In genomic region chr17:83181592-83181991, GRCm38 (mm10) we compare ENCODE assay signal across 20 mouse cellular contexts. TPM values are rescaled to one million over a fixed set of nuclear protein-coding genes. Genes with fewer than 3 reads are reported as not detected.
DNase-seq lines count a peak whose midpoint lies in the region; ATAC-seq and TF ChIP-seq lines count a peak whose summit lies in the region.
"Had no signal": no experiment of that assay in that cellular context is flagged by ENCODE, and none has a peak within 500 bp of the region (broad histone marks: within the 10 kb centered on the region; RNA-seq: fewer than 3 reads in every experiment).

No protein-coding gene starts in this region.

- H3K4me1 ChIP-seq in liver, adult 2 months (ENCODE audit: control insufficient read depth, insufficient read depth, low read length) = peaks cover 23% of the 10 kb centered on the region
- H3K4me1 ChIP-seq in intestine, embryonic 16.5 days (ENCODE audit: control insufficient read depth, insufficient read depth, low read length) = peaks cover 7% of the 10 kb centered on the region; the same call in 1 of the 2 replicates
- H3K4me1 ChIP-seq: embryonic facial prominence, embryonic 15.5 days had no signal

- no peak for TF ChIP-seq CTCF in liver, adult 2 months (IDR thresholded peaks at IDR 0.05; ENCODE audit: low read depth, low read length)

- H3K36me3 ChIP-seq in liver, adult 2 months (ENCODE audit: control insufficient read depth, insufficient read depth, low read length) = no peaks in the 10 kb centered on the region
- H3K36me3 ChIP-seq in intestine, embryonic 16.5 days (ENCODE audit: control insufficient read depth, insufficient read depth, low read length) = no peaks in the 10 kb centered on the region
- H3K36me3 ChIP-seq: embryonic facial prominence, embryonic 15.5 days; heart, embryonic 12.5 days; hindbrain, embryonic 10.5 days had no signal

- H3K79me2 ChIP-seq in liver, adult 2 months (ENCODE audit: control insufficient read depth, insufficient read depth, low read length) = no peaks in the 10 kb centered on the region

- 34% methylated on average over 7 of the region's 7 CpGs for whole genome bisulfite sequencing in liver, adult 2 months
- WGBS in intestine, embryonic 16.5 days = 48% methylated on average over 7 of the region's 7 CpGs

- H3K9ac ChIP-seq in liver, adult 2 months (ENCODE audit: low read depth, low read length) = no peak overlapping the region
- no peak overlapping the region for H3K9ac ChIP-seq in intestine, embryonic 16.5 days (ENCODE audit: low read depth, low read length)
- H3K9ac ChIP-seq: embryonic facial prominence, embryonic 15.5 days; heart, embryonic 12.5 days; hindbrain, embryonic 14.5 days had no signal

- H3K27ac ChIP-seq in liver, adult 2 months (replicated peaks; ENCODE audit: insufficient read depth, low read depth, low read length) = peak overlapping the region; percentile 69; the same call in 1 of the 2 replicates
- H3K27ac ChIP-seq in intestine, embryonic 16.5 days (ENCODE audit: low read length) = no peak overlapping the region
- H3K27ac ChIP-seq: embryonic facial prominence, embryonic 15.5 days; hindbrain, embryonic 10.5 days; hindbrain, embryonic 14.5 days had no signal

- no peaks in the 10 kb centered on the region for H3K27me3 ChIP-seq in liver, adult 2 months (ENCODE audit: control insufficient read depth, insufficient read depth, low read length)
- H3K27me3 ChIP-seq in intestine, embryonic 16.5 days (replicated peaks; ENCODE audit: control insufficient read depth, insufficient read depth, low read length) = no peaks in the 10 kb centered on the region
- H3K27me3 ChIP-seq: CH12.LX; heart, embryonic 12.5 days had no signal

- H3K9me3 ChIP-seq in intestine, embryonic 16.5 days (ENCODE audit: control insufficient read depth, low read length) = no peaks in the 10 kb centered on the region
- H3K9me3 ChIP-seq: embryonic facial prominence, embryonic 15.5 days had no signal

- no peak overlapping the region for H3K4me2 ChIP-seq in intestine, embryonic 16.5 days (ENCODE audit: low read depth, low read length)
- H3K4me2 ChIP-seq: embryonic facial prominence, embryonic 15.5 days; heart, embryonic 12.5 days; hindbrain, embryonic 14.5 days had no signal

- no peak for TF ChIP-seq POLR2A in liver, adult 2 months (IDR thresholded peaks at IDR 0.05; ENCODE audit: extremely low read depth, insufficient read depth, low read length)

- DNase-seq in liver, adult 2 months (ENCODE audit: extremely low read depth, low read depth, low spot score) = peak; percentile 37
- no peak for DNase-seq in liver
- peak; percentile 94 for DNase-seq in gonadal fat pad, adult 2 months (ENCODE audit: low read depth)
- DNase-seq in embryo, embryonic 10 days (ENCODE audit: low spot score) = no peak
- DNase-seq in adrenal gland, postnatal 14 days = no peak
- DNase-seq in right cerebral cortex, postnatal 10 days (ENCODE audit: low spot score in 2 of 2) = no peak
- DNase-seq: adrenal gland, adult 8-10 months; cerebellum, adult 18-20 months; cerebellum, adult 9-11 months; cerebellum, postnatal 36 days; gastrocnemius, postnatal 10 days had no signal

- peak; percentile 66 for ATAC-seq in intestine, embryonic 16.5 days
- ATAC-seq in cerebellum, adult (ENCODE audit: insufficient number of reproducible peaks, low FRiP score, low TSS enrichment) = no peak
- ATAC-seq: forebrain, embryonic 16.5 days had no signal

- H3K4me3 ChIP-seq in liver, adult 2 months (ENCODE audit: insufficient read depth, low read depth, low read length) = no peak overlapping the region
- no peak overlapping the region for H3K4me3 ChIP-seq in intestine, embryonic 16.5 days (ENCODE audit: low read length)
- H3K4me3 ChIP-seq: embryonic facial prominence, embryonic 15.5 days; erythroblast, embryonic 14.5 days; heart, embryonic 12.5 days; hindbrain, embryonic 10.5 days had no signal

RNA-seq across cellular contexts. Expression of gene Pkdcc, which starts 33.5 kb away (rescaled TPM):
- 16.1 and 25.6 TPM in 2 replicates for total RNA-seq in liver, adult 2 months (2014; rRNA removed)
- 37.2 and 60.8 TPM in 2 replicates for polyA plus RNA-seq in liver, adult 2 months (2012; rRNA removed)
- polyA plus RNA-seq in gonadal fat pad, adult 2 months (2012; rRNA removed) = 58.5 and 70.0 TPM in 2 replicates
- polyA plus RNA-seq in intestine, embryonic 16.5 days (2015; fragmentation: Nextera tagmentation; extraction: Ambion mirVana) = 18.3 and 18.7 TPM in 2 replicates
- 72.7 and 84.2 TPM in 2 replicates for total RNA-seq in adrenal gland, postnatal 14 days (2021)

Comparison
In these comparisons a context has a peak if more than half of its experiments do, and no peak if none do; other contexts are left out.
1. DNase-seq: peak in liver, adult 2 months (single experiment) and gonadal fat pad, adult 2 months (single experiment); none in liver (single experiment), embryo, embryonic 10 days (single experiment), adrenal gland, postnatal 14 days (single experiment) and right cerebral cortex, postnatal 10 days (0 of 2).